Mouse (Mus musculus): ENCODE measurements around the gene Clock. TPM values are rescaled to one million over a fixed set of nuclear protein-coding genes. Genes with fewer than 3 reads are reported as not detected.

Clock gene
- polyA plus RNA-seq, 1 experiment, result 0.08 TPM

- Histone ChIP-seq H3K36me3 (replicated peaks; ENCODE audit: low read length) (peaks cover 7% of the 10 kb centered on the region), H3K4me3 (replicated peaks) (no peak overlapping the region), H3K4me1 (peaks cover 4% of the 10 kb centered on the region), H3K27me3 (replicated peaks) (no peaks in the 10 kb centered on the region), H3K9me3 (peaks cover 7% of the 10 kb centered on the region)
- TF ChIP-seq FLI1 (IDR thresholded peaks at IDR 0.05; ENCODE audit: low read length) (no peak), GATA1 (IDR thresholded peaks at IDR 0.05; ENCODE audit: borderline replicate concordance, low read length) (no peak)
Observed at GRCm38 (mm10) chr5:76171039-76171438, 133.6 kb downstream of the Clock start.

GRCm38 (mm10) chr5:76170522-76170921, 134.1 kb downstream of the Clock start:
- H3K4me3 ChIP-seq (replicated peaks), result no peak overlapping the region
- H3K9me3 ChIP-seq, result peaks cover 7% of the 10 kb centered on the region
- H3K4me1 ChIP-seq, result peaks cover 4% of the 10 kb centered on the region
- peaks cover 7% of the 10 kb centered on the region for H3K36me3 ChIP-seq (replicated peaks; ENCODE audit: low read length)
- peaks cover 1% of the 10 kb centered on the region for H3K27me3 ChIP-seq (replicated peaks)
- no peak for TF ChIP-seq GATA1 (IDR thresholded peaks at IDR 0.05; ENCODE audit: borderline replicate concordance, low read length)
- TF ChIP-seq FLI1 (IDR thresholded peaks at IDR 0.05; ENCODE audit: low read length), result no peak

- Histone ChIP-seq H3K4me1 (peaks cover 31% of the 10 kb centered on the region), H3K36me3 (replicated peaks; ENCODE audit: low read length) (peaks cover 12% of the 10 kb centered on the region), H3K27me3 (replicated peaks) (peaks cover 2% of the 10 kb centered on the region), H3K4me3 (replicated peaks) (no peak overlapping the region), H3K9me3 (peaks cover 7% of the 10 kb centered on the region)
- TF ChIP-seq FLI1 (IDR thresholded peaks at IDR 0.05; ENCODE audit: low read length), result no peak
- no peak for TF ChIP-seq GATA1 (IDR thresholded peaks at IDR 0.05; ENCODE audit: borderline replicate concordance, low read length)
Observed at GRCm38 (mm10) chr5:76164827-76165226, 139.8 kb downstream of the Clock start.

DNA sequence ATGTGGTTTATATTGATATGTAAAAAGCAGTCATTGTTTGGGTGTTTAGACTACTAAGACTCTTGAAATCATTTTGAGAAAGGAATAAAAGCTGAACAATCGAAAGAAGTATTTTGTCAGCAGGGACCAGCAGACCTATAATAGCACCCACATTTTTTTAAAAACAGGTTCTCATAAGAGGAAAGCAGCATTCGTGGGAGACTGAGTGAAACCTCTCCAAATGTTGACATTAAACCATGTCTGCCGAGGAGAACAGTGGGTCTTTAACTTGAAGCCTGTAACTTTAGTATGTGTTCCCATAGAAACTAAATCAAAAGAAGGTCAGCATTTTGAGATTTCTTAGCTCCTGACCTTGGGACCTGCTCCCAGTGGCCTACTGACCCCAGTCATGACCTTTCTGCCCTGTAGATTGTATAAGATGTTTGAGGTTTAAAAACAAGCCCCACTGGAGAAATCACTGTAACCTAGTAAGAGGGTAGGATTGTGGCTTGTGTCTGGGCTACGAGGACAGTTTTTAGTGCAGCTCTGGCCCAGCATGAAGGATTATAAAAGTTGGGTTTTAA, 140.7 kb downstream of the Clock start:
- H3K4me3 ChIP-seq (replicated peaks), result no peak overlapping the region
- peaks cover 17% of the 10 kb centered on the region for H3K36me3 ChIP-seq (replicated peaks; ENCODE audit: low read length)
- peaks cover 31% of the 10 kb centered on the region for H3K4me1 ChIP-seq
- H3K9me3 ChIP-seq, result peaks cover 9% of the 10 kb centered on the region
- TF ChIP-seq FLI1 (IDR thresholded peaks at IDR 0.05; ENCODE audit: low read length) (no peak), GATA1 (IDR thresholded peaks at IDR 0.05; ENCODE audit: borderline replicate concordance, low read length) (no peak)
- H3K27me3 ChIP-seq (replicated peaks), result peaks cover 2% of the 10 kb centered on the region

GRCm38 (mm10) chr5:76162926-76163325, 141.7 kb downstream of the Clock start:
- TF ChIP-seq GATA1 (IDR thresholded peaks at IDR 0.05; ENCODE audit: borderline replicate concordance, low read length), result no peak
- TF ChIP-seq FLI1 (IDR thresholded peaks at IDR 0.05; ENCODE audit: low read length), result no peak
- Histone ChIP-seq H3K4me3 (replicated peaks) (peak overlapping the region; percentile 50), H3K36me3 (replicated peaks; ENCODE audit: low read length) (peaks cover 20% of the 10 kb centered on the region), H3K27me3 (replicated peaks) (peaks cover 2% of the 10 kb centered on the region), H3K4me1 (peaks cover 31% of the 10 kb centered on the region), H3K9me3 (peaks cover 9% of the 10 kb centered on the region)

DNA sequence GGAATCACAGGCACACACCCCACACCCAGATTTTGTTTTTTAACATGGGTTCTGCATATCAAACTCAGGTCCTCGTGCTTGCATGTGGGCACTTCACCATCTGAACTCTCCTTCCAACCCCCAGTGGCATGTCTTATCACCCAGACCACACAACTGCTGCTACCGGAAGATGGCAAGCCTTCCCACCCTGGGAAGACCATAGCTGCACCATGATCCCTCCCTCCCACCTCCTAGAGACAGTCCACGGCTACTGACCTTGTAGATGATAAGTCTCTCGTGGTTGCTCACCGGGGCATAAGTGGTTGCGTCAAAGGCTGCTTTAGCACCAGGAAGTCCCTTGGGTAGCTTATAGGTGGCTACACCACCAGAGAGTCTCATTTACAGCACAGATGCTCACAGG, 143.1 kb downstream of the Clock start:
- peaks cover 2% of the 10 kb centered on the region for H3K27me3 ChIP-seq (replicated peaks)
- peaks cover 3% of the 10 kb centered on the region; the same call in 1 of the 2 replicates for H3K9me3 ChIP-seq
- H3K4me3 ChIP-seq (replicated peaks), result peak overlapping the region; percentile 81
- TF ChIP-seq GATA1 (IDR thresholded peaks at IDR 0.05; ENCODE audit: borderline replicate concordance, low read length) (peak; percentile 40; the same call in 1 of the 3 replicates), FLI1 (IDR thresholded peaks at IDR 0.05; ENCODE audit: low read length) (no peak)
- H3K36me3 ChIP-seq (replicated peaks; ENCODE audit: low read length), result peaks cover 24% of the 10 kb centered on the region
- H3K4me1 ChIP-seq, result peaks cover 31% of the 10 kb centered on the region

GRCm38 (mm10) chr5:76160086-76160485, 144.5 kb downstream of the Clock start:
- Histone ChIP-seq H3K27me3 (replicated peaks) (no peaks in the 10 kb centered on the region), H3K36me3 (replicated peaks; ENCODE audit: low read length) (peaks cover 38% of the 10 kb centered on the region), H3K9me3 (peaks cover 5% of the 10 kb centered on the region; the same call in 1 of the 2 replicates), H3K4me3 (replicated peaks) (no peak overlapping the region), H3K4me1 (peaks cover 31% of the 10 kb centered on the region)
- TF ChIP-seq GATA1 (IDR thresholded peaks at IDR 0.05; ENCODE audit: borderline replicate concordance, low read length), result no peak
- no peak for TF ChIP-seq FLI1 (IDR thresholded peaks at IDR 0.05; ENCODE audit: low read length)

Other genes with a start within 250 kb of the Clock start
- gene Srd5a3, start 164.5 kb downstream of the Clock start, polyA plus RNA-seq (2012; ENCODE audit: insufficient read depth, low replicate concordance), result 53.2 and 96.0 TPM in 2 replicates
- 98.6 and 161 TPM in 2 replicates for gene Tmem165, start 120.9 kb downstream of the Clock start, polyA plus RNA-seq (2012; ENCODE audit: insufficient read depth, low replicate concordance)
- gene Pdcl2, start 26.4 kb upstream of the Clock start, polyA plus RNA-seq (2012; ENCODE audit: insufficient read depth, low replicate concordance), result 0.30 TPM in 1 of 2 replicates, not detected in the other
- gene Nmu, start 59.0 kb upstream of the Clock start, polyA plus RNA-seq (2012; ENCODE audit: insufficient read depth, low replicate concordance), result not detected in 2 replicates
- not detected in 2 replicates for gene Gm7271, start 179.2 kb upstream of the Clock start, polyA plus RNA-seq (2012; ENCODE audit: insufficient read depth, low replicate concordance)
- gene Exoc1, start 224.5 kb upstream of the Clock start, polyA plus RNA-seq (2012; ENCODE audit: insufficient read depth, low replicate concordance), result 1.2 TPM in 1 of 2 replicates, not detected in the other